Mouse (Mus musculus): Measurements from ENCODE around the gene Atp6v0d1. TPM values are rescaled to one million over a fixed set of nuclear protein-coding genes. Genes with fewer than 3 reads are reported as not detected.

Gene Atp6v0d1
- total RNA-seq, 2 experiments from 2014 or later: 43.2 to 44.7 TPM

DNA sequence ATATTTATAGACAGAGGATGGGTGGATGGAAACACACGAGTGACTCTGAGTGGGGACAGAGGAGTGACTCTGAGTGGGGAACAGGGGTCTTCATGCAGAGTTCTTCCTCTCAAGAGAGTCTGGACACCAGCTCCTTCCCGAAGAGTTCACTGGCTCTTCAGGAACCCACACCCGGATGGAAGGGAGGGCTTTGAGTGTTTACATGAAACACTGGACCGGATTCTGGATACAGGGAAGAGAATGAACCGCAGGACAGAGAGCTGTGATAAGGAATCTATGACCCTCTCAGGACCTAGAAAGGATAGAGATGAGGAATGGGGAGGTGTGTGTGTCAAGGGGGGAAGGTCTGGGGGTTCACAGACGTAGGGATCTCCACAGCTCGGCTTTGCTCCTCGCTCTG lies 48.5 kb downstream of the Atp6v0d1 start:
- DNase-seq: no peak
- intact Hi-C loops (cut with DNase I; ENCODE audit: low total_unique reads): loop anchor here (5.0 kb wide), 1 partner anchor 35 kb away; no protein-coding TSS in a partner anchor

DNA sequence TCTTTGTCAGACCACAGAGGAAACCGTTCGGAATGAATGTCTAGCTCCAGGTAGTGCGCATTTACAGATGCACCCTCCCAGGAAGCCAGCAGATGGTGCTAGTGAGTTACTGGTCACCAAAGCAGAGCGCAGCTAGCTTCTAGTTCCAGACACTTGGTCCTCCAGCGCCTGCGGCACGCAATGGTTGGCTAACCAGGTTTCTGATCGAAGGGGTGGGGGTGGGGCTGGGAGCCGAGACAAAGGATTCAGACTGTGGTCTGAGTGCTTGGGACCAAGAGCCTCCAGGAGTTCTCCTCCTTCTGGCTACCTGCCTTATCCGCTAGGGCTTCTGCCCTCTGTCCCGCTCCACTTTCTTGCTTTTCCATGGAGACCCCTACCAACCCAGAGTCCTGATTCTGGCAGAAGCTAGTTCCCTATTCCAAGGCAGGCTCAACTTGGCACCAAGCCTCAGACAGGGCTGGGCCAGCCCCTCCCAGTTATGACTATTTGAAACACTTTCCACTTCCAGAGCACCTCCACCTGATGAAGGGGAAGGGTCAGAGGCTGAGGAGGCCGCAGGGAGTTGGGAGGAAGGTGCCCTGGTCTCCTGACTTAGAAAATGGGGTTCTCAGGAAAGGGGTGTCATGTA lies 49.7 kb downstream of the Atp6v0d1 start:
- intact Hi-C loops (cut with DNase I; ENCODE audit: low total_unique reads): loop anchor here (5.0 kb wide), 1 partner anchor 36 kb away; no protein-coding TSS in a partner anchor
- DNase-seq: peak; percentile 75

DNA sequence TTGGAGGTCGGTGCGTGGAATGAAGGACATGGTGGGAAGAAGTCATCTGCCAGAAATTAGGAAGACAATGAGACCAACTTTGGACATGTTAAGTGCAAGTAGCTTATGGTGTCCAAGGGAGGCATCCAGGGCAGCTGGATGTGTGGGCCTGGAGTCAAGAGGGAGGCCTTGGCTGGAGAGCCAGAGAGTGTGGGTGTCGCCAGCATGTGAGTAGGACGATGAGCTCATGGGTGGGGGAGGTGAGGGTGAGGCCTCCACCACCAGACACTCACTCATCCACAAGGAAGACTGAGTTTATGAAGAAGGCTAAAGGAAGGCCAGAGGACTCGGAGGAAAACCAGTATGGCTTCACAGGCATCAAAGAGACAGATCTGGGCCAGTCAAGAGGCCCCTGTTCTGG lies 51.2 kb downstream of the Atp6v0d1 start:
- DNase-seq: peak; percentile 80
- intact Hi-C loops (cut with DNase I; ENCODE audit: low total_unique reads): loop anchor here (2.0 to 5.0 kb wide), 2 partner anchors 18 to 38 kb away; no protein-coding TSS in a partner anchor

DNA sequence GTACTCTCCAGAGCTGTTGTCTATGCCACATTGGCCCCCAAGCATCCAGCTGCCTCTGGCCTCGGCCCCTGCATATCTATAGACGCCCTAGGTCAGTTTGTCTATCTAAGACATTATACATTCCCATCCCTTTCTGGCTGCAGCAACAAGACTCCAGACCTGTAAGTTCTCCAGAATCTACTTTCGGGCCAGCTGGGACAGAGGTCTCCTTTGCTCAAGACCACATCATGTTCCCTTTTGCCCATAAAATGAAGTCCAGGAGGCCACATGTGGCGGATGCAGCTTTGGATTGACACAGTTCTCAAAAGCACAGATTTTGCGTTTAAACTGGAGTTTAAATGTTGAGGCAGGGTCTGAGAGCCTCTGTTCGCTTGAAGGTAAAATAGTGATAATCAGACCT lies 51.7 kb downstream of the Atp6v0d1 start:
- no peak for DNase-seq
- intact Hi-C loops (cut with DNase I; ENCODE audit: low total_unique reads): loop anchor here (2.0 kb wide), 1 partner anchor 19 kb away; no protein-coding TSS in a partner anchor

DNA sequence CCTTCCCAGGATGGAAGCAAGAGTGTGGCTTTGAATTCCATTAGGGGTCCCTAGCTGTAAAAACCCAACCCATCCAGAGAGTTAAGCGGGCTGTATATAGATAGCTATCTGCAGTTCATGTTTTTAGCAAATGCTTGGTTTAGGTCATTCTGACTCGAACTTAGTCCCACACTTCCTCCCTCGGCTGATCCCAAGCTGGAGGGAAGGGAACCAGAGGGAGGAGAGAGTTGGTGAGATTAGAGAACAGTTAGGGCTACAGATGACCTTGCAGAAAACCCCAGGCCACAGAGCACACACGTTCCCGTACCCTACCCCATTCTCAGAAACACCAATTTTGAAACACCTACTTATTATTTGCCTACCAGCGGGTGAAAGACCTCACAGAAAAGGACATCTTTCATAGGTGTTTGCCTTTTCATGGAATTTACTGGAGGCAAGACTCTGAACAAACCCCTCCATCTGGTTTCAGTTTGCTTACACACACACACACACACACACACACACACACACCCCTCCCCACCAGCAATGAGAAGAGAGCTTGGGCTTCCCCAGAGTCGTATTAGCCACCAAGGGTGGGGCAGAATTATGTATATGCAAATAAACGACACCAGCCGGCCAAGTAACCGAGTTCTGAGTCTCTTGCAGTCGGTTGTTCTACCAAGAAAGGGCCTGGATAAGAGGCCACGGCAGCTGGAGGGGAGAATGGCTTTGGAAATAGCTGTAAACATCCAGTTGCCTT lies 55.7 kb downstream of the Atp6v0d1 start:
- DNase-seq: peak; percentile 28
- intact Hi-C loops (cut with DNase I; ENCODE audit: low total_unique reads): no loop called here

DNA sequence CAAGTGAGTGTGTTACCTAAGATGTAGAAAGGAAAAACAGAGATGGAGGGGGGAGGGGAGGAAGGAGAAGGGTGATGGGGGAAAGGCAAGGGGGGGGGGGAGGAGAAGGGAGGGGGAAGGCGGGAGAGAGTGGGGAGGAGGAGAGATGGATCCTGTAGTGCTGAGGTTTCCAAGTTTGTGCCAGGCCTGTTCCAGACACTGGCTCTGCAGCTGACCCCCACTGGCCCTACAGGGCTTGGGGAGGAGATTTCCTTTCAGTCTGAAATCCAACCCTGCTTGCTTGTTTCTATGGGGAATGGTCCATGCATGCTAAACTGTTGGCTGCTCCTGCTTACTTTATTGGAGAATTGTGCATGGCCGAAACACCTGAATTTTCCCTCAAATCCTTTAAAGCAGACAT lies 57.1 kb downstream of the Atp6v0d1 start:
- intact Hi-C loops (cut with DNase I; ENCODE audit: low total_unique reads): no loop called here
- no peak for DNase-seq

DNA sequence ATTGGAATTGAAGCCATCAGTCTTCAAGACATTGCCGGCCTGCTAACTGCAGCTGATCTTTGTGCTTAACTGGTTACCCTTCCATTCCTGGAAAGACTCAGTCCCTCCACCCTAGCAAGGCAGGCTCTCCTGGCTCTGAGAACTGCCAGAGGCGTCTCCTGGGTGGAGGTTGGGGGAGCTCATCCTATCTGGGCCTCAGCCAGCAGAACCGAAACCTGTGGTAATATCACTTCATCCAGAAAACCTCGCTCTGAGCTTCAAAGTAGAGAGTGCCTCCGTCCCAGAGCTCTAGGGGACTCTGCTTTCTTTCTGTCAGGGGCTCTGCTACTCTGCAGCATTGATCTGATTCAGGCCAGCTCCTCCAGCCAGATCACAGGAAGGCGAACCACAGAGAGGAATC lies 58.9 kb downstream of the Atp6v0d1 start:
- intact Hi-C loops (cut with DNase I; ENCODE audit: low total_unique reads): no loop called here
- no peak for DNase-seq

DNA sequence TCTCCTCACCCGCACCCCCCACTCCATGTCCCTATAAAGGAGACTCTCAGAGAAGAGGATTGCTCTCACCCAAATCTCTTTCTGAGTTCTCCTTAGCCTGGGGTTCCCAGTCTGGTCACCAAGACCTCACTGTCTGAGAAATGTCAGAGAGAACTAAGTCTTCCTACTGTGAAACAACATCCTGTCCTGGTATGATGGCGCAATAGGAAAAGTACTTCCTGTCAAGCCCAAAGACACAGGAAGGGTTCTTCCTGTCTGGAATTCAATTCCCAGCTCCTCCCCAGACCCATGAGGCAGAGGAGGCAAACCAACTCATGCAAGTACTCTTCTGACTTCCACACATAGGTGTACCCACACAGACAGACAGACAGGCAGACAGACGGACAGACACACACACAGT lies 61.2 kb downstream of the Atp6v0d1 start:
- no peak for DNase-seq
- intact Hi-C loops (cut with DNase I; ENCODE audit: low total_unique reads): no loop called here

DNA sequence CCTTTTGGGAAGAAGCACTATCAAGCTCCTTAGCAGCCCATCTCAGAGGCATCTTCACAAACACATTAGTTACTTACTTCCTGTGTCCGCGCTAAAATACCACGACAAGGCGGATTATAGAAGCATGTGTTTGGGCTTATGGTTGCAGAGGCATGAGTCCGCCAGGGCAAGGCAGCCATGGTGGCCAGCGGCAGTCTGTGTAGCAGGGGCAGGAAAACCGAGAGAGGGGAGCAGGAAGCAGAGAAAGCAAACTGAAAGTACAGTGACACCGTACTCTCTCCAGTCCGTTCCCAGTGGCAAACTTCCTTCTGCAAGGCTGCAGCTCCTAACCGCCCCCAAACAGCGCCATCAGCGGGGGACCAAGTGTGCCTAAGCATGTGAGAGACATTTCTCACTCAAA lies 66.1 kb downstream of the Atp6v0d1 start:
- intact Hi-C loops (cut with DNase I; ENCODE audit: low total_unique reads): no loop called here

DNA sequence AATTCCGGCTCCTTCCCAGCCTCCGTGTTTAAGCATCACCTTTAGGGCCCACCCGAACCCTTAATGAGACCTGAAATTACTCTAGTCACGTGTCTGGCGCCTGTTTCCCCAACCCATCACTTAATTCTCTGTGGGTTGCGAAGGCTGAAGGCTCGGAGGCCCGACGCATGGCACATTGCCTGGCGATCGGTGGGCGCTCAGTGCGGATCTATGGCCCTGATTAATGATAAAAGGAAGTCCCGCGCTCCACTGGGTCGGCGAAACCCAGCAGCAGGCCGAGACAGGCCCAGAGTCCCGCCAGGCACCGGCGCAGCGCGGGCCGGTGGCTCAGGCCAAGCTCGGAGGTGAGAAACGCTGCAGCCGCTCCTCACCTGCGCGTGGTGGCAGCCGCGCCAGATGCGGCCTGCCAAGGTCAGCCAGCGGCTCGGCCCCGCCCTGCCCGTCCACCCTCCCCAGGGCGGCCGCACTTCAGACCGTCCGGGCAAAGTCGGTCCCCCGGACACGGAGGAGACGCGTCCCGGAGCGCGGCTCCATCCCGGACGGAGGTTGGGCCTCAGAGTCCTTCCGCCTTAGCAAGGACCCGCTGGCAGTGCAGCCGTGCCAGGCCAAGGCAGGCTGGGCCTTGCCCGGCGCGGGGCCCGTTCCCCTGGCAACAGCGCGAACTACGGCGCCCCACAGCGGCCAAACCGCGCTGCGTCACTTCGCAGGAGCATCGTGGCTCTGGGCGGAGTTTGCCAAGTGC lies 69.2 kb downstream of the Atp6v0d1 start, which contains the start of gene Zdhhc1:
Gene Zdhhc1 (minus strand): TSS at position 464 of the 742 bp plus-strand sequence.
- peak; percentile 90 for DNase-seq
- intact Hi-C loops (cut with DNase I; ENCODE audit: low total_unique reads): no loop called here

More for the DNA sequence above, 66.1 kb downstream of the Atp6v0d1 start:
- no peak for DNase-seq

DNA sequence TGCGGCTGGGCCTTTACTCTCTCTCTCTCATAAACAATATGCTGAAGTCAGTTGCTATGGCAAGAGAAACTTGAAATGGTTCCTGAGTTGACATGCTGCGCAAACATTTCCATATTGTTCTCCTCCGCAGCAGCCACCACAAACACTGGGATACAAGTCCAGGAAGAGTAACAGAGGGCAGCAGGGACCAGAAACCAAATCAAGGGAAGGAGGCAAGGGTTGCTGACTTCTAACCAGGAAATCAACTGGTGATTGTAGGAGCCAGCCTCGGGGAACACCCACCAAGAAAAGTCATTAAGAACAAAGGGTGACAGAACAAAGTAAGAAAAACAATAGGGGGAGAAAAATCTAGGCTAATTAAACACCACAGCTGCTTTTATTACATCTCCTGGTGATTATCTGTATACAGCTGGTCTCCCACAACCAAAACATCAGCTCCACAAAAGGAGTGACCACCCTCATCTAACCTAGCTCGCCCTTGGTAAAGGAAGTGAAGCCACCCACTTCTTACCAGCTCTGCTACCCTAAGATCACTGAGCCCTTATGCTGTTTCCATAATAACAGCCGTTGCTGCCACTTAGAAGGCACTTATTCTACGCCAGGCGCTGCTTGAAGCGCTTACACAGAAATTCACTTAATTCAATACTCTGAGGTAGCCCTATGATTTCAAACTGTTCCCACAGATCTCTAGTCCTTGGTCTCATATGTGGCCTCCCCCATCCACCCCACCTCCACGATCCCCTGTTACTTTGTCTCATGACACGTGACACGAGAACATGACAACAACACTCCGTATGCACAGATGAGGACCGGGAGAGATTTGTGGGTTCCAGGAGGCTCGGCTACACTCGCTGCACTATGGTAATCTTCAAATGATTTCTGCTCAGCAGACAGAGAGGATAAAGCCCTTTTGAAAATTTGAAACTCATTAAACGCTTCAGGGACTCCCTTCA lies 70.2 kb downstream of the Atp6v0d1 start:
- intact Hi-C loops (cut with DNase I; ENCODE audit: low total_unique reads): no loop called here
- DNase-seq: no peak

DNA sequence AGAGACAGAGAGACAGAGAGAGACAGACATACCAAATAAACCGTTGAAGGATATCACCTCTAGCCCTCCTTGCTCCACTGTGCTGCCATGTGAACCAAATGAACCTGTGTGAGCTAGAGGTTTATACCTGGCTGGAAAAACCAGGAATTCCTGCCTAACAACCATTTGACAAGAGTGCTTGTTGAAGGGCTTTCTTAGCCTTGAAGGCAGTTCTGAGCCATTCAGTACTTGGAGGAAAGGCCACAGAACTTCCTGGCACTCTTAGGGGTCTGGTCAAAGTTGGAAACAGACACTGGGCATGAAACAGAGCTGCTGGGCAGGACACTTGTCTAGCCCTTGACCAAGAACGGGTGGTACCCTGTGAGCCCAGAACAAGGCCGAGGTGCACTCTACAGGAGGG lies 71.3 kb downstream of the Atp6v0d1 start:
- no peak for DNase-seq
- intact Hi-C loops (cut with DNase I; ENCODE audit: low total_unique reads): no loop called here

DNA sequence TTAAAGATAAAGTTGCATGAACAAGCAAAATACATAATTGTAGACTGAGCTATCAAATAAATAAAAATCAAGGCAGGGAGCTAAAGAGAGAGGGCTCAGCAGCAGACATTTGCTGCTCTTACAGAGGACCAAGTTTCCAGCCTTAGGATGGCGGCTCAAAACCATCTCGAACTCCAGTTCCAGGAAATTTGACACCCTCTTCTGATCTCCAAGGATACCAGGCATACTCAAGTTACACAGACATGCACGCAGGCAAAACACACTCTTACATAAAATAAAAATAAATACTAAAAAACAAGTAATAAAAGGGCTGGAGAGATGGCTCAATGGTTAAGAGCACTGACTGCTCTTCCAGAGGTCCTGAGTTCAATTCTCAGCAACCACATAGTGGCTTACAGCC lies 72.4 kb downstream of the Atp6v0d1 start:
- DNase-seq: no peak
- intact Hi-C loops (cut with DNase I; ENCODE audit: low total_unique reads): no loop called here

DNA sequence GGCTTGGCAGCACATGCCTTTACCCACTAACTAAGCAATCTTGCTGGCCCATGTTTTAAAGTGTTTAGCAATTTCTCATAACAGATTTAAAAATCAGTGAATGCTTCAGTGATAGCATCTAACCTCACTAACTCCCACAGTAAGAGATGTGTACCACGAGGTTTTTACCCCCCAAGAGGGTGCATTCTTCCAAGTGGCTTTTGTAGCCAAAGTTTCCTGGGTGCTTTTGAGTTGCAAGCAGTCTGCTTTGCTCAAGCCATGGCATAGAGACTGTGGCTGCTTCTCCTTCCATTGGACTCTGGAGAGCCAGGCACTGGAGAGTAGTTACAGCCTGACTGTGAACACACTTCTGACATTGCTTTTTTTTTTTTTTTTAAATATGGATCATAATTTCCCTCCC lies 76.6 kb downstream of the Atp6v0d1 start:
- intact Hi-C loops (cut with DNase I; ENCODE audit: low total_unique reads): loop anchor here (5.0 kb wide), 2 partner anchors 33 to 63 kb away; no protein-coding TSS in a partner anchor
- no peak for DNase-seq

DNA sequence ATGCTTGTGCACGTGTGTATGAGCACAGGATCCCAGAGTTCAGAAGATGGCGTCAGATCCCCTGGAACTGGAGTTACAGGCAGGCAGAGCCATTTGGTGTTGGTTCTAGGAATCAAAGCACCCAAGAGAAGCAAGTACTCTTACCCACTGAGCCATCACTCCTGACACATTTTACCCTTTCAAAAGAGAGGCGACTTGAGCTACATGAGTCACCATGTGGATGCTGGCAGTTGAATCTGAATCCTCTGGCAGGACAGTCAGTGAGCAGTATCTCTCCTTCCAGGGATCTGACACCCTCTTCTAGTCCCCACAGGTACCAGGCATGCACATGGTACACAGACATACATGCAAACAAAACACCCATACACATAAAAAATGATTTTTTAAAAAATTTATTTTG lies 77.8 kb downstream of the Atp6v0d1 start:
- intact Hi-C loops (cut with DNase I; ENCODE audit: low total_unique reads): loop anchor here (5.0 kb wide), 2 partner anchors 34 to 64 kb away; no protein-coding TSS in a partner anchor

DNA sequence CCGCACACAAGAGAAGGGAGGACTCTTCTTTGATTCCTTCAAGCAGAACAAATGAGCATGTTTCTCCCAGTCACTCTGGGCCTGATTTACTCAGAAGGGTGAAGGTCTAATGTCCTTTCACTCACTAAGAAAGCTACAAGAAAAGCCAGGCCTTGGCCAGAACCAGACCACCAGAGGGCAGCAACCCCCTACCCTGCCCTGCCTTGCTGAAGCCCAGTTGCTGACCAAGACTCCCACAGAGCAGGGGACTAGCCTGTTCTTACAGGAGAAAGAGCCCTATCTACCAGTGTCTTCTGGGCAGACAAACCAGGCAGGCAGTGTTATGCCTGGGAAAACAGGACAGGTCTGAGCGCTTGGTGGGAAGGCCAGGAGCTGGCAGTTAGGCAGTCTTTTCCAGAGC lies 81.5 kb downstream of the Atp6v0d1 start:
- intact Hi-C loops (cut with DNase I; ENCODE audit: low total_unique reads): no loop called here
- peak; percentile 81 for DNase-seq

More for the DNA sequence above, 77.8 kb downstream of the Atp6v0d1 start:
- no peak for DNase-seq

DNA sequence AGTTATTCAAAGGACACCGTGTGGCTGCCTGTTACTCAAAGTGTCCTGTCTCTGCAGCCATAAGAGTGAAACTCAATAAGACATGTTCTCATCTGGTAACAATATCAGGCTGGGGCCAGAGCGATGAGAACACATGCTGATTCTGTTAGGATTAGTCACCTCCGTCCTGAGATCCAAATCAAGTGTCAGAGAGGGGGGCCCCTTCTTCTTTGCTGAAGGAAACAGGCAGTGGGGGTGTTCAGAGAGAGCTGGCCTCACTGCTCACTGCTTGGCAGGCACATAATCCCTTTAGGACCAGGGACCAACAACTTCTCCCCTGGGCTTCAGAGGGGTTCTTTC lies 81.8 kb downstream of the Atp6v0d1 start:
- DNase-seq: peak; percentile 65
- intact Hi-C loops (cut with DNase I; ENCODE audit: low total_unique reads): no loop called here

DNA sequence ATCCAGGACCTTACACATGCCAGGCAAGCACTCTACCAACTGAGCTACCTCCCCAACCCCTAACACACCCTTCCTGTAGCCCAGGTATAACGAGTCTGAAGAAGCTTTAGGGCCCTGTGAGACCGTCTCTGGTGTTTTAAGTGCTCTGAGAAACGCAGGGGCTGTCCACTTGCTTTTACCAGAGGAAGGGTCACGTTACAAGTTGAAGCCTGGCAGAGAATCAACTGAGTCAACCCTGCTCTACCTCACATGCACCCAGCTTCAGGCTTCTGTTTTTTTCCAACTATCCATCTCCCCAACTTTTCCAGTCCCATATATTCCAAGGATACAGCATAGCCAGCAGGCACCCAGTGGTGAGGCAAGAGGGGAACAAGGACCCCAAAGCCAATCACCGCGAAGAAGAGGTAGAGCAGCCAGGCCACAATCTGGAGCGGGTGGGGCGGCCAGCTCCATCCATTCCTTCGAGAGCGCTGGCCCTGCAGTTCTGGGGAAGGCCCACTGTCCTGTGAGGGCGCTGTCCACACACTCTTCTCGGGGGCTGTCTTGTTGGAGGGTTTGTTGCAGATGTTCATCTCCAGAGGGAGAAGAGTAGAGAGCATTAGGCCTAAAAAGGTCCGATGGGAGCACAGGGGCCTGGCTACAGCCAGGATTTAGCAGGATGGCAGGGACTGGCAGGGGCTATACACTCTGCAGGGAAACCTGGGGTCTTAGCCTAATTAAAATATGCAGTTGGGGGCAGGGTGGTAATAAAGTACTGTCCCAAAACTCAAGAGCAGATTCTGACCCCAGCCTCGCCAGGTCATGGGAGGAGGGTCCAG lies 82.4 kb downstream of the Atp6v0d1 start:
- peak; percentile 82 for DNase-seq
- intact Hi-C loops (cut with DNase I; ENCODE audit: low total_unique reads): no loop called here

Data from gastrocnemius, postnatal 14 days (tissue).